In the genomic region with DNA sequence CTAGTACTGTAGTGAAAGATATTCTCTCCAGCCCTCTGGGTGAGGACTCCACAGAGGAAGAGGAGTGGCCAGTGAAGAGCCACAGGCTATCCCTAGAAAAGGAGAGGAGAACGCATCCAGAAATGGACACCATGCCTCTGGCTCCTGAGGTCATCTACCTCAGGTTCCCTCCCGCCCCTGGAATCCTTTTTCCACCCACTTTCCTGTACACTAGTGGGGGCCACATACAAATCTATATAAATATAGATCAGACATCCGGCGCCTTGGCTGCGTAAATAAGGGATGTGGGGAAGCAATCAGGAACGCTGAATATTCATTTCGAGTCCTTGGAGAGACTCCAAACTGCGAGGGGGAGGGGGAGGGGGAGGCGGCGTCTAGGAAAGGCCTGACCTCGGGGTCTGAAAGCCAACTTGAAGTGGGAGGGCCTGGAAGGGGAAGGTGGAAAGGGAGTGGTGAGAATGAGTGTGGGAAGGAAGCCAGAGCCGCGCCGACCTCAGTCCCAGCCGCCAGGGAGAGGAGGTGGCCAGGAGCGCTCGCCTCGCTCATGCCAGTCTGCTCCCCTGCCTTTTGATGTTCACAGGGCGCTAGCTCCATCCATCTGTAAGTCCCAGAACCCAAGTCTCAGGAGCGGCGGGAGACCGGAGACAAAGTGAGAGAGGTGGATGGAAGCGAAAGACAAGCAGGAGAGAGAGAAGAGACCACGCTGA, we compare ENCODE assay signal across 8 mouse cellular contexts. TPM values are rescaled to one million over a fixed set of nuclear protein-coding genes. Genes with fewer than 3 reads are reported as not detected.
A peak's percentile ranks its signal among the peaks of the same experiment; 100 is the strongest.
DNase-seq lines count a peak whose midpoint lies in the region; ATAC-seq lines count a peak whose summit lies in the region.

Lama4 (plus strand) TSS at position 441 of the 707 bp plus-strand sequence.

- no peaks in the 10 kb centered on the region for H3K27me3 ChIP-seq in intestine, embryonic 14.5 days (replicated peaks; ENCODE audit: control insufficient read depth, insufficient read depth, low read length)
- no peaks in the 10 kb centered on the region for H3K27me3 ChIP-seq in limb, embryonic 10.5 days (ENCODE audit: low read depth, poor library complexity, severe bottlenecking)
- no peaks in the 10 kb centered on the region for H3K27me3 ChIP-seq in midbrain, embryonic 12.5 days
- no peaks in the 10 kb centered on the region for H3K27me3 ChIP-seq in stomach, embryonic 16.5 days (ENCODE audit: control insufficient read depth, insufficient read depth, low read length)

- peak within 1 kb of the TSS; percentile 40; the same call in 1 of the 2 replicates for H3K27ac ChIP-seq in intestine, embryonic 14.5 days (ENCODE audit: low read depth)
- peak within 1 kb of the TSS; percentile 82 for H3K27ac ChIP-seq in limb, embryonic 10.5 days
- no peak within 1 kb of the TSS for H3K27ac ChIP-seq in midbrain, embryonic 12.5 days (replicated peaks)
- H3K27ac ChIP-seq in stomach, embryonic 16.5 days (ENCODE audit: low read length) = peak within 1 kb of the TSS; percentile 83

- H3K36me3 ChIP-seq in intestine, embryonic 14.5 days (ENCODE audit: control insufficient read depth, insufficient read depth, low read length) = no peaks in the 10 kb centered on the region
- H3K36me3 ChIP-seq in limb, embryonic 10.5 days = no peaks in the 10 kb centered on the region
- no peaks in the 10 kb centered on the region for H3K36me3 ChIP-seq in midbrain, embryonic 12.5 days
- no peaks in the 10 kb centered on the region for H3K36me3 ChIP-seq in stomach, embryonic 16.5 days (ENCODE audit: control insufficient read depth, insufficient read depth, low read length)

- H3K9me3 ChIP-seq in intestine, embryonic 14.5 days (ENCODE audit: control insufficient read depth, low read length) = no peaks in the 10 kb centered on the region
- no peaks in the 10 kb centered on the region for H3K9me3 ChIP-seq in limb, embryonic 10.5 days (replicated peaks)
- H3K9me3 ChIP-seq in midbrain, embryonic 12.5 days = no peaks in the 10 kb centered on the region
- H3K9me3 ChIP-seq in stomach, embryonic 16.5 days (replicated peaks; ENCODE audit: control insufficient read depth, low read length) = no peaks in the 10 kb centered on the region

- peak within 1 kb of the TSS; percentile 50 for H3K9ac ChIP-seq in intestine, embryonic 14.5 days (ENCODE audit: low read length)
- H3K9ac ChIP-seq in midbrain, embryonic 12.5 days (replicated peaks) = peak within 1 kb of the TSS; percentile 41
- H3K9ac ChIP-seq in stomach, embryonic 16.5 days (ENCODE audit: low read length) = peak within 1 kb of the TSS; percentile 77

- peaks cover 18% of the 10 kb centered on the region for H3K4me1 ChIP-seq in intestine, embryonic 14.5 days (replicated peaks; ENCODE audit: control insufficient read depth, insufficient read depth, low read length)
- H3K4me1 ChIP-seq in limb, embryonic 10.5 days = peaks cover 41% of the 10 kb centered on the region
- H3K4me1 ChIP-seq in midbrain, embryonic 12.5 days = peaks cover 11% of the 10 kb centered on the region; the same call in 1 of the 2 replicates
- peaks cover 12% of the 10 kb centered on the region for H3K4me1 ChIP-seq in stomach, embryonic 16.5 days (ENCODE audit: control insufficient read depth, insufficient read depth, low read length)

- H3K4me2 ChIP-seq in intestine, embryonic 14.5 days (ENCODE audit: low read length) = peak within 1 kb of the TSS; percentile 66
- peak within 1 kb of the TSS; percentile 60 for H3K4me2 ChIP-seq in midbrain, embryonic 12.5 days (replicated peaks)
- H3K4me2 ChIP-seq in stomach, embryonic 16.5 days (ENCODE audit: low read depth, low read length) = peak within 1 kb of the TSS; percentile 62

- peak; percentile 70 for ATAC-seq in intestine, embryonic 14.5 days (replicated peaks; ENCODE audit: low FRiP score, low TSS enrichment, low read depth)
- peak; percentile 74 for ATAC-seq in midbrain, embryonic 12.5 days (ENCODE audit: low FRiP score, low read depth)
- peak; percentile 84 for ATAC-seq in stomach, embryonic 16.5 days (ENCODE audit: insufficient read depth, low FRiP score)

- 4% methylated on average over 24 of the region's 24 CpGs for WGBS in intestine, embryonic 14.5 days
- WGBS in limb, embryonic 10.5 days = 5% methylated on average over 24 of the region's 24 CpGs
- WGBS in midbrain, embryonic 12.5 days = 5% methylated on average over 24 of the region's 24 CpGs
- 3% methylated on average over 24 of the region's 24 CpGs for WGBS in stomach, embryonic 16.5 days

- peak; percentile 77 for DNase-seq in adipocyte (ENCODE audit: low spot score)
- DNase-seq in embryo, embryonic 11 days = peak; percentile 76
- DNase-seq in gastrocnemius, postnatal 4 days (ENCODE audit: low spot score in 2 of 2) = peak; percentile 46 to 76
- DNase-seq in intestine, embryonic 14.5 days (ENCODE audit: low spot score) = peak; percentile 80
- DNase-seq in limb, embryonic 10.5 days (ENCODE audit: low spot score) = peak; percentile 78
- no peak for DNase-seq in spleen, adult 18-20 months

- H3K4me3 ChIP-seq in intestine, embryonic 14.5 days (ENCODE audit: low read depth, low read length) = peak within 1 kb of the TSS; percentile 38
- H3K4me3 ChIP-seq in limb, embryonic 10.5 days = peak within 1 kb of the TSS; percentile 61
- peak within 1 kb of the TSS; percentile 35 for H3K4me3 ChIP-seq in midbrain, embryonic 12.5 days
- H3K4me3 ChIP-seq in stomach, embryonic 16.5 days (replicated peaks; ENCODE audit: low read length) = peak within 1 kb of the TSS; percentile 52

RNA-seq across cellular contexts. Expression of gene Lama4, which starts in this region (rescaled TPM):
- total RNA-seq in gastrocnemius, postnatal 4 days (2021) = 100 to 1,000 TPM; 173 to 197 TPM
- polyA plus RNA-seq in intestine, embryonic 14.5 days (2014; fragmentation: Nextera tagmentation; extraction: Ambion mirVana) = 69.6 and 70.2 TPM in 2 replicates
- 26.6 and 29.5 TPM in 2 replicates for polyA plus RNA-seq in limb, embryonic 10.5 days (2016; fragmentation: Nextera tagmentation; extraction: Ambion mirVana)
- 21.4 and 27.2 TPM in 2 replicates for polyA plus RNA-seq in midbrain, embryonic 12.5 days (2016; fragmentation: Nextera tagmentation; extraction: Ambion mirVana)
- 72.4 and 75.1 TPM in 2 replicates for polyA plus RNA-seq in stomach, embryonic 16.5 days (2015; fragmentation: Nextera tagmentation; extraction: Ambion mirVana)

Comparison
In these comparisons a context has a peak if more than half of its experiments do, and no peak if none do; other contexts are left out.
1. DNase-seq: peak in adipocyte (single experiment), embryo, embryonic 11 days (single experiment), gastrocnemius, postnatal 4 days (2 of 2), intestine, embryonic 14.5 days (single experiment) and limb, embryonic 10.5 days (single experiment); none in spleen, adult 18-20 months (0 of 2).
2. Peak in every context shown above with its lines, with median percentiles within 50 percentile points of each other: ATAC-seq, H3K4me2 ChIP-seq, H3K4me3 ChIP-seq and H3K9ac ChIP-seq.